In genomic region chr9:67842797-67843196, GRCm38 (mm10) we compare ENCODE assay signal across 14 mouse cellular contexts. TPM values are rescaled to one million over a fixed set of nuclear protein-coding genes. Genes with fewer than 3 reads are reported as not detected.
DNase-seq lines count a peak whose midpoint lies in the region; ATAC-seq lines count a peak whose summit lies in the region.
"Had no signal": no experiment of that assay in that cellular context is flagged by ENCODE, and none has a peak within 500 bp of the region (broad histone marks: within the 10 kb centered on the region; RNA-seq: fewer than 3 reads in every experiment).

No protein-coding gene starts in this region.

- no peak overlapping the region for H3K4me2 ChIP-seq in kidney, embryonic 16.5 days (replicated peaks; ENCODE audit: low read depth, low read length)
- peak overlapping the region; percentile 73 for H3K4me2 ChIP-seq in liver, embryonic 11.5 days
- H3K4me2 ChIP-seq in forebrain, embryonic 15.5 days (replicated peaks) = no peak overlapping the region
- no peak overlapping the region for H3K4me2 ChIP-seq in hindbrain, embryonic 14.5 days (replicated peaks)

- no peak for ATAC-seq in kidney, embryonic 16.5 days (ENCODE audit: low FRiP score, low TSS enrichment)
- no peak for ATAC-seq in liver, embryonic 11.5 days (replicated peaks; ENCODE audit: low FRiP score)
- ATAC-seq in forebrain, embryonic 15.5 days (replicated peaks) = no peak
- ATAC-seq in hindbrain, embryonic 14.5 days (ENCODE audit: low FRiP score) = no peak

- H3K4me1 ChIP-seq in kidney, embryonic 16.5 days (ENCODE audit: insufficient read depth, low read length) = peaks cover 12% of the 10 kb centered on the region
- peaks cover 16% of the 10 kb centered on the region for H3K4me1 ChIP-seq in liver, embryonic 11.5 days (replicated peaks; ENCODE audit: control insufficient read depth, insufficient read depth, low read length)
- peaks cover 12% of the 10 kb centered on the region for H3K4me1 ChIP-seq in forebrain, embryonic 15.5 days
- H3K4me1 ChIP-seq in hindbrain, embryonic 14.5 days (replicated peaks; ENCODE audit: control insufficient read depth, insufficient read depth, low read length) = peaks cover 14% of the 10 kb centered on the region

- H3K36me3 ChIP-seq in kidney, embryonic 16.5 days (ENCODE audit: insufficient read depth, low read length) = no peaks in the 10 kb centered on the region
- 0 out of 2 replicates have a peak, but pooled peaks cover 4% of the 10 kb centered on the region for H3K36me3 ChIP-seq in liver, embryonic 11.5 days (ENCODE audit: control insufficient read depth, insufficient read depth, low read length)
- no peaks in the 10 kb centered on the region for H3K36me3 ChIP-seq in forebrain, embryonic 15.5 days
- H3K36me3 ChIP-seq in hindbrain, embryonic 14.5 days (replicated peaks; ENCODE audit: control insufficient read depth, insufficient read depth) = no peaks in the 10 kb centered on the region
- H3K36me3 ChIP-seq: hindbrain, embryonic 10.5 days had no signal

- peak; percentile 94 for DNase-seq in heart, adult 11 months
- no peak for DNase-seq in heart, postnatal 10 days
- DNase-seq in kidney, postnatal 14 days = peak; percentile 22
- DNase-seq in liver, embryonic 11.5 days (ENCODE audit: low spot score) = no peak
- DNase-seq in lung, postnatal 36 days = peak; percentile 71
- no peak for DNase-seq in hindbrain, embryonic 14.5 days (ENCODE audit: low spot score)
- DNase-seq: adrenal gland, postnatal 25 days; cerebellum, adult 11-12 months had no signal

- H3K27me3 ChIP-seq in kidney, embryonic 16.5 days (ENCODE audit: insufficient read depth, low read length) = no peaks in the 10 kb centered on the region
- no peaks in the 10 kb centered on the region for H3K27me3 ChIP-seq in liver, embryonic 11.5 days (replicated peaks; ENCODE audit: control insufficient read depth, insufficient read depth, low read length)
- H3K27me3 ChIP-seq in forebrain, embryonic 15.5 days = no peaks in the 10 kb centered on the region
- H3K27me3 ChIP-seq in hindbrain, embryonic 14.5 days (ENCODE audit: control insufficient read depth, insufficient read depth, low read length) = no peaks in the 10 kb centered on the region

- H3K4me3 ChIP-seq in kidney, embryonic 16.5 days (ENCODE audit: low read length) = no peak overlapping the region
- H3K4me3 ChIP-seq in liver, embryonic 11.5 days (ENCODE audit: low read depth, low read length) = peak overlapping the region; percentile 26
- H3K4me3 ChIP-seq in forebrain, embryonic 15.5 days = no peak overlapping the region
- no peak overlapping the region for H3K4me3 ChIP-seq in hindbrain, embryonic 14.5 days (replicated peaks; ENCODE audit: low read length)
- H3K4me3 ChIP-seq: hindbrain, embryonic 10.5 days; myocyte had no signal

- H3K9me3 ChIP-seq in kidney, embryonic 16.5 days (ENCODE audit: low read length) = no peaks in the 10 kb centered on the region
- H3K9me3 ChIP-seq in liver, embryonic 11.5 days (ENCODE audit: control insufficient read depth, low read length) = no peaks in the 10 kb centered on the region
- H3K9me3 ChIP-seq in forebrain, embryonic 15.5 days = no peaks in the 10 kb centered on the region
- no peaks in the 10 kb centered on the region for H3K9me3 ChIP-seq in hindbrain, embryonic 14.5 days (ENCODE audit: control insufficient read depth, low read length)
- H3K9me3 ChIP-seq: hindbrain, embryonic 10.5 days had no signal

- H3K27ac ChIP-seq in kidney, embryonic 16.5 days (ENCODE audit: low read length) = no peak overlapping the region
- no peak overlapping the region for H3K27ac ChIP-seq in liver, embryonic 11.5 days (ENCODE audit: low read depth, low read length)
- H3K27ac ChIP-seq in forebrain, embryonic 15.5 days (replicated peaks) = no peak overlapping the region
- no peak overlapping the region for H3K27ac ChIP-seq in hindbrain, embryonic 14.5 days
- H3K27ac ChIP-seq: hindbrain, embryonic 10.5 days; stomach, postnatal 0 days had no signal

- no peak overlapping the region for H3K9ac ChIP-seq in kidney, embryonic 16.5 days (replicated peaks; ENCODE audit: low read length)
- peak overlapping the region; percentile 2; the same call in 1 of the 2 replicates for H3K9ac ChIP-seq in liver, embryonic 11.5 days (ENCODE audit: low read depth, low read length)
- H3K9ac ChIP-seq in forebrain, embryonic 15.5 days (replicated peaks) = no peak overlapping the region
- H3K9ac ChIP-seq in hindbrain, embryonic 14.5 days = no peak overlapping the region

- 56% methylated on average over 5 of the region's 5 CpGs for WGBS in kidney, embryonic 16.5 days
- 32% methylated on average over 5 of the region's 5 CpGs for WGBS in liver, embryonic 11.5 days
- 75% methylated on average over 5 of the region's 5 CpGs for WGBS in forebrain, embryonic 15.5 days
- WGBS in hindbrain, embryonic 14.5 days = 75% methylated on average over 5 of the region's 5 CpGs

- intact Hi-C loops in heart, postnatal 10 days (cut with DNase I) = no loop called here

RNA-seq across cellular contexts. Expression of gene Vps13c, which starts 2.6 kb away (rescaled TPM):
- 10 to 100 TPM; 33.1 to 41.8 TPM for total RNA-seq in heart, postnatal 10 days (2021)
- polyA plus RNA-seq in kidney, embryonic 16.5 days (2015; fragmentation: Nextera tagmentation; extraction: Ambion mirVana) = 3.2 and 4.6 TPM in 2 replicates
- 13.5 and 14.7 TPM in 2 replicates for polyA plus RNA-seq in liver, embryonic 11.5 days (2014; fragmentation: Nextera tagmentation; extraction: Ambion mirVana)
- 7.4 and 7.8 TPM in 2 replicates for polyA plus RNA-seq in forebrain, embryonic 15.5 days (2015; fragmentation: Nextera tagmentation; extraction: Ambion mirVana)
- polyA plus RNA-seq in hindbrain, embryonic 14.5 days (2014; fragmentation: Nextera tagmentation; extraction: Ambion mirVana) = 14.4 and 15.0 TPM in 2 replicates

RNA-seq across cellular contexts. Expression of gene C2cd4a, which starts 10.7 kb away (rescaled TPM):
- not detected for total RNA-seq in heart, postnatal 10 days (2021)
- polyA plus RNA-seq in kidney, embryonic 16.5 days (2015; fragmentation: Nextera tagmentation; extraction: Ambion mirVana) = 0.44 and 0.54 TPM in 2 replicates
- 2.6 and 4.2 TPM in 2 replicates for polyA plus RNA-seq in liver, embryonic 11.5 days (2014; fragmentation: Nextera tagmentation; extraction: Ambion mirVana)
- polyA plus RNA-seq in forebrain, embryonic 15.5 days (2015; fragmentation: Nextera tagmentation; extraction: Ambion mirVana) = 0.11 and 0.18 TPM in 2 replicates
- 0.41 and 0.64 TPM in 2 replicates for polyA plus RNA-seq in hindbrain, embryonic 14.5 days (2014; fragmentation: Nextera tagmentation; extraction: Ambion mirVana)
- total RNA-seq: adrenal gland, postnatal 25 days; gastrocnemius, adult 8-10 months had no signal
- polyA plus RNA-seq: hindbrain, embryonic 10.5 days; myocyte had no signal

Comparison
In these comparisons a context has a peak if more than half of its experiments do, and no peak if none do; other contexts are left out.
1. DNase-seq: peak in heart, adult 11 months (single experiment), kidney, postnatal 14 days (single experiment) and lung, postnatal 36 days (single experiment); none in heart, postnatal 10 days (0 of 2), liver, embryonic 11.5 days (single experiment) and hindbrain, embryonic 14.5 days (single experiment).